Mouse (Mus musculus): Measurements from ENCODE around the gene Klf15. TPM values are rescaled to one million over a fixed set of nuclear protein-coding genes. Genes with fewer than 3 reads are reported as not detected.

Klf15 gene
- polyA plus RNA-seq, 1 experiment, result 55.7 TPM

GRCm38 (mm10) chr6:90495282-90495912 lies 33.0 kb downstream of the Klf15 start:
- WGBS, result 71% methylated on average over 7 of the region's 7 CpGs
- TF ChIP-seq POLR2A (IDR thresholded peaks at IDR 0.05; ENCODE audit: borderline replicate concordance, extremely low read depth, low read depth, low read length), result no peak
- no peak for TF ChIP-seq CTCF (IDR thresholded peaks at IDR 0.05; ENCODE audit: insufficient read depth, low read length)
- Histone ChIP-seq H3K4me3 (replicated peaks; ENCODE audit: extremely low read depth, low read depth, low read length) (no peak overlapping the region), H3K4me1 (ENCODE audit: control insufficient read depth, insufficient read depth, low read length) (no peaks in the 10 kb centered on the region)
- no peak for DNase-seq

GRCm38 (mm10) chr6:90496217-90496616 lies 33.8 kb downstream of the Klf15 start:
- 60% methylated on average over 3 of the region's 3 CpGs for WGBS
- DNase-seq, result no peak
- Histone ChIP-seq H3K4me1 (ENCODE audit: control insufficient read depth, insufficient read depth, low read length) (no peaks in the 10 kb centered on the region), H3K4me3 (replicated peaks; ENCODE audit: extremely low read depth, low read depth, low read length) (no peak overlapping the region)
- TF ChIP-seq CTCF (IDR thresholded peaks at IDR 0.05; ENCODE audit: insufficient read depth, low read length) (no peak), POLR2A (IDR thresholded peaks at IDR 0.05; ENCODE audit: borderline replicate concordance, extremely low read depth, low read depth, low read length) (no peak)

- Histone ChIP-seq H3K4me3 (replicated peaks; ENCODE audit: extremely low read depth, low read depth, low read length) (no peak overlapping the region), H3K4me1 (ENCODE audit: control insufficient read depth, insufficient read depth, low read length) (no peaks in the 10 kb centered on the region)
- no peak for TF ChIP-seq POLR2A (IDR thresholded peaks at IDR 0.05; ENCODE audit: borderline replicate concordance, extremely low read depth, low read depth, low read length)
- no peak for TF ChIP-seq CTCF (IDR thresholded peaks at IDR 0.05; ENCODE audit: insufficient read depth, low read length)
- no peak for DNase-seq
- WGBS, result 84% methylated on average over 4 of the region's 4 CpGs
Observed at GRCm38 (mm10) chr6:90499509-90499908, 37.1 kb downstream of the Klf15 start.

GRCm38 (mm10) chr6:90501222-90501940 lies 39.0 kb downstream of the Klf15 start:
- Histone ChIP-seq H3K4me3 (replicated peaks; ENCODE audit: extremely low read depth, low read depth, low read length) (no peak overlapping the region), H3K4me1 (ENCODE audit: control insufficient read depth, insufficient read depth, low read length) (peaks cover 4% of the 10 kb centered on the region)
- no peak for DNase-seq
- 54% methylated on average over 8 of the region's 8 CpGs for WGBS
- TF ChIP-seq POLR2A (IDR thresholded peaks at IDR 0.05; ENCODE audit: borderline replicate concordance, extremely low read depth, low read depth, low read length) (no peak), CTCF (IDR thresholded peaks at IDR 0.05; ENCODE audit: insufficient read depth, low read length) (no peak)

GRCm38 (mm10) chr6:90505906-90506305 lies 43.5 kb downstream of the Klf15 start:
- WGBS, result 12% methylated on average over 6 of the region's 6 CpGs
- peak; percentile 36 for DNase-seq
- Histone ChIP-seq H3K4me1 (ENCODE audit: control insufficient read depth, insufficient read depth, low read length) (peaks cover 28% of the 10 kb centered on the region), H3K4me3 (replicated peaks; ENCODE audit: extremely low read depth, low read depth, low read length) (no peak overlapping the region)
- TF ChIP-seq POLR2A (IDR thresholded peaks at IDR 0.05; ENCODE audit: borderline replicate concordance, extremely low read depth, low read depth, low read length), result no peak
- TF ChIP-seq CTCF (IDR thresholded peaks at IDR 0.05; ENCODE audit: insufficient read depth, low read length), result no peak

GRCm38 (mm10) chr6:90506673-90507311 lies 44.4 kb downstream of the Klf15 start:
- Histone ChIP-seq H3K4me1 (ENCODE audit: control insufficient read depth, insufficient read depth, low read length) (peaks cover 28% of the 10 kb centered on the region), H3K4me3 (replicated peaks; ENCODE audit: extremely low read depth, low read depth, low read length) (no peak overlapping the region)
- 17% methylated on average over 16 of the region's 16 CpGs for WGBS
- TF ChIP-seq CTCF (IDR thresholded peaks at IDR 0.05; ENCODE audit: insufficient read depth, low read length) (no peak), POLR2A (IDR thresholded peaks at IDR 0.05; ENCODE audit: borderline replicate concordance, extremely low read depth, low read depth, low read length) (peak; percentile 42; the same call in 1 of the 2 replicates)
- peak; percentile 90 for DNase-seq

- TF ChIP-seq POLR2A (IDR thresholded peaks at IDR 0.05; ENCODE audit: borderline replicate concordance, extremely low read depth, low read depth, low read length) (no peak), CTCF (IDR thresholded peaks at IDR 0.05; ENCODE audit: insufficient read depth, low read length) (no peak)
- DNase-seq, result no peak
- Histone ChIP-seq H3K4me1 (ENCODE audit: control insufficient read depth, insufficient read depth, low read length) (peaks cover 28% of the 10 kb centered on the region), H3K4me3 (replicated peaks; ENCODE audit: extremely low read depth, low read depth, low read length) (no peak overlapping the region)
Observed at GRCm38 (mm10) chr6:90507443-90507842, 45.1 kb downstream of the Klf15 start.

- WGBS, result 42% methylated on average over 4 of the region's 4 CpGs
- Histone ChIP-seq H3K4me1 (ENCODE audit: control insufficient read depth, insufficient read depth, low read length) (peaks cover 28% of the 10 kb centered on the region), H3K4me3 (replicated peaks; ENCODE audit: extremely low read depth, low read depth, low read length) (no peak overlapping the region)
- peak; percentile 82 for DNase-seq
- TF ChIP-seq POLR2A (IDR thresholded peaks at IDR 0.05; ENCODE audit: borderline replicate concordance, extremely low read depth, low read depth, low read length) (peak; percentile 11; the same call in 1 of the 2 replicates), CTCF (IDR thresholded peaks at IDR 0.05; ENCODE audit: insufficient read depth, low read length) (no peak)
Observed at GRCm38 (mm10) chr6:90508197-90508624, 45.8 kb downstream of the Klf15 start.

GRCm38 (mm10) chr6:90509085-90509484 lies 46.7 kb downstream of the Klf15 start:
- DNase-seq, result peak; percentile 73
- 33% methylated on average over 6 of the region's 6 CpGs for WGBS
- Histone ChIP-seq H3K4me1 (ENCODE audit: control insufficient read depth, insufficient read depth, low read length) (peaks cover 28% of the 10 kb centered on the region), H3K4me3 (replicated peaks; ENCODE audit: extremely low read depth, low read depth, low read length) (no peak overlapping the region)
- no peak for TF ChIP-seq CTCF (IDR thresholded peaks at IDR 0.05; ENCODE audit: insufficient read depth, low read length)
- no peak for TF ChIP-seq POLR2A (IDR thresholded peaks at IDR 0.05; ENCODE audit: borderline replicate concordance, extremely low read depth, low read depth, low read length)

All from lung, adult 2 months (tissue).